Mouse (Mus musculus): ENCODE results near the gene Tmem51. TPM values are rescaled to one million over a fixed set of nuclear protein-coding genes. Genes with fewer than 3 reads are reported as not detected.
"Not testable (repeated sequence)": the region's sequence is repeated elsewhere in the genome, so short reads cannot be mapped to it uniquely, and the experiment has no call there.

Gene Tmem51
- polyA plus RNA-seq, 1 experiment from 2014 or later = 6.5 TPM

DNA sequence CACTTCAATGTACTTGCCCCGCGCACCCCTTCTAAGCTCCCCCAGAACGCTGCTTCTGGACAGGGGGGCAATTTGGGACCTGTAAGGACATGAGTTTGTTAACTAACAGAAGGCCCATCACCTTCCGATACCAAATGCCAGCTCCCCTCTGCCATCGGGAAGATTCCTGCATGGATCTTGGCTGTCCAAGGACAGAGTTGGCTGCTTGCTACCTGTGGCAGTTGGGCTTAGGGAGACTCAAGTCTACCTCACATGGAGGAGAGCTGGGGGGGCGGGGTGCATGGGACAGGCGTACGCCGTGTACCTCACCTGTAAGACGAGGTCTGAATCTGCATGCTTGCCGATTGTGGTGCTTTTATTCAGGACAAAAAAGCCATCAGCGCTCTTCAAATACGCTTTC is 72.9 kb downstream of the Tmem51 start:
- peaks cover 2% of the 10 kb centered on the region; the same call in 1 of the 2 replicates for H3K27me3 ChIP-seq (replicated peaks; ENCODE audit: control insufficient read depth, insufficient read depth, low read length)
- H3K27ac ChIP-seq (ENCODE audit: low read length) = no peak overlapping the region
- H3K9me3 ChIP-seq (ENCODE audit: control insufficient read depth, low read length) = no peaks in the 10 kb centered on the region
- no peak overlapping the region for H3K4me3 ChIP-seq (replicated peaks; ENCODE audit: low read length)
- no peak overlapping the region for H3K9ac ChIP-seq (replicated peaks; ENCODE audit: low read depth, low read length)
- no peak overlapping the region for H3K4me2 ChIP-seq (ENCODE audit: low read length)
- no peak for ATAC-seq
- no peaks in the 10 kb centered on the region for H3K36me3 ChIP-seq (ENCODE audit: control insufficient read depth, insufficient read depth)
- 87% methylated on average over 13 of the region's 13 CpGs for WGBS
- H3K4me1 ChIP-seq (replicated peaks; ENCODE audit: control insufficient read depth, insufficient read depth, low read length) = peaks cover 13% of the 10 kb centered on the region

DNA sequence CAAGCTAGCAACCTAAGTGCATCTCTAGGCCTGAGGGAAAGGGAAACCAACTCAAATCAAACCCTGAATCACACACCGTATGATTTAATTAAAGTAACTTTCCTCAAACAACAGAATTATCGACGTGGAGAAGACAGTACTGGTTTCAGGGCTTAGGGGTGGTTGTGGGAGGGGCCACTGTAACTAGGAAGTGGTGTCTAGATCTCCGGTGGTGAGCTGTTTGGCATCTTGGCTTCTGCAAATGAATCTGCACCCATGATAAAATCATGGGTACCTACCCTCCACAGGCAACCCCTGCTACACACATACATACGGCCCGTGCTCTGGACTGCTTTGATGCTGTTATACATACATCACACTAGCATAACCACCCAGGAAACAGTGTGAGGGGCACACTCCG is 73.7 kb downstream of the Tmem51 start:
- Histone ChIP-seq H3K4me1 (replicated peaks; ENCODE audit: control insufficient read depth, insufficient read depth, low read length) (peaks cover 11% of the 10 kb centered on the region), H3K9ac (replicated peaks; ENCODE audit: low read depth, low read length) (no peak overlapping the region), H3K4me3 (replicated peaks; ENCODE audit: low read length) (no peak overlapping the region), H3K36me3 (ENCODE audit: control insufficient read depth, insufficient read depth) (no peaks in the 10 kb centered on the region), H3K4me2 (ENCODE audit: low read length) (no peak overlapping the region), H3K27ac (ENCODE audit: low read length) (no peak overlapping the region), H3K9me3 (ENCODE audit: control insufficient read depth, low read length) (no peaks in the 10 kb centered on the region), H3K27me3 (replicated peaks; ENCODE audit: control insufficient read depth, insufficient read depth, low read length) (no peaks in the 10 kb centered on the region)
- ATAC-seq = no peak
- 77% methylated on average over 7 of the region's 7 CpGs for WGBS

DNA sequence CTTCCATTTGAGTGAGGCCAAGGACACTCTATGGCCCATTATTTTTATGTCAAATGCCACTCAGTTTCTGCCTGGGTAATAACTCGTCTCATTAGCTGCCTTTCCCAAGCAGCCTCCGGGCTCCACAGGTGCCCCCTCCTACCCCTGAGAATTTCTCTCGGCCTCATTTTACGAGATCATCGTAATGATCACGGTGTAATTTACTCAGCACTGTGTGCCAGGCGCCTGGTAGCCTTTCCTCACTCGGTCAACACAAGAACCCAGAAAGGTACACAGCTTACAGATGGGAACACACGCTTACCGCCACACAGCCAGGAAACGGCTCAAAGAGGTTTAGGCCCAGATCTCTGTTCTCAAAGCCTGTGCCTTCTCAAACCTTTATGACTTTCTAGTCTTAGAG is 75.9 kb downstream of the Tmem51 start:
- no peak for ATAC-seq
- H3K4me2 ChIP-seq (ENCODE audit: low read length) = no peak overlapping the region
- H3K9ac ChIP-seq (replicated peaks; ENCODE audit: low read depth, low read length) = no peak overlapping the region
- no peak overlapping the region for H3K4me3 ChIP-seq (replicated peaks; ENCODE audit: low read length)
- WGBS = 66% methylated on average over 11 of the region's 11 CpGs
- H3K9me3 ChIP-seq (ENCODE audit: control insufficient read depth, low read length) = no peaks in the 10 kb centered on the region
- no peak overlapping the region for H3K27ac ChIP-seq (ENCODE audit: low read length)
- H3K4me1 ChIP-seq (replicated peaks; ENCODE audit: control insufficient read depth, insufficient read depth, low read length) = peaks cover 6% of the 10 kb centered on the region
- H3K27me3 ChIP-seq (replicated peaks; ENCODE audit: control insufficient read depth, insufficient read depth, low read length) = no peaks in the 10 kb centered on the region
- no peaks in the 10 kb centered on the region for H3K36me3 ChIP-seq (ENCODE audit: control insufficient read depth, insufficient read depth)

DNA sequence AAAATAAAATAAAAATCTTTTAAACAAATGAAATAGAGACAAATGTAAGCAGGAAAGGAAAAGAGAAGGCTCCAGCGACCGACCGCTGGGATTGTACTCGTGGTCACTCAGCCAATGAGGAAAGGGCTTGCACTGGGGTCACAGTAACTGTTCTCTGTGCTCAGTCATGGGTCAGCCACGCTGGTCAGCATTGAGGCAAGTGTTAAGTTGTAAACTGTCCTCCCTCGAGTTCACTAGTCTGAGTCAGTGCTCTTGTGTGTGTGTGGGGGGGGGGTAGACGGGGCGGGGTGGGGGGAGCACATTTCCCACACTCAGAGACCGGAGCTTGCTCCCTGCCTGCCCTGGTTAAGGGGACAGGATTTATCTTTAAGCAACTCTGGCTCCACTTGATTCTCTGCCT is 83.5 kb downstream of the Tmem51 start:
- Histone ChIP-seq H3K27ac (ENCODE audit: low read length) (no peak overlapping the region), H3K27me3 (replicated peaks; ENCODE audit: control insufficient read depth, insufficient read depth, low read length) (no peaks in the 10 kb centered on the region), H3K36me3 (ENCODE audit: control insufficient read depth, insufficient read depth) (no peaks in the 10 kb centered on the region), H3K4me2 (ENCODE audit: low read length) (no peak overlapping the region), H3K9ac (replicated peaks; ENCODE audit: low read depth, low read length) (no peak overlapping the region), H3K4me3 (replicated peaks; ENCODE audit: low read length) (no peak overlapping the region), H3K9me3 (ENCODE audit: control insufficient read depth, low read length) (no peaks in the 10 kb centered on the region), H3K4me1 (replicated peaks; ENCODE audit: control insufficient read depth, insufficient read depth, low read length) (peaks cover 11% of the 10 kb centered on the region)
- WGBS = 61% methylated on average over 8 of the region's 9 CpGs
- ATAC-seq = no peak

DNA sequence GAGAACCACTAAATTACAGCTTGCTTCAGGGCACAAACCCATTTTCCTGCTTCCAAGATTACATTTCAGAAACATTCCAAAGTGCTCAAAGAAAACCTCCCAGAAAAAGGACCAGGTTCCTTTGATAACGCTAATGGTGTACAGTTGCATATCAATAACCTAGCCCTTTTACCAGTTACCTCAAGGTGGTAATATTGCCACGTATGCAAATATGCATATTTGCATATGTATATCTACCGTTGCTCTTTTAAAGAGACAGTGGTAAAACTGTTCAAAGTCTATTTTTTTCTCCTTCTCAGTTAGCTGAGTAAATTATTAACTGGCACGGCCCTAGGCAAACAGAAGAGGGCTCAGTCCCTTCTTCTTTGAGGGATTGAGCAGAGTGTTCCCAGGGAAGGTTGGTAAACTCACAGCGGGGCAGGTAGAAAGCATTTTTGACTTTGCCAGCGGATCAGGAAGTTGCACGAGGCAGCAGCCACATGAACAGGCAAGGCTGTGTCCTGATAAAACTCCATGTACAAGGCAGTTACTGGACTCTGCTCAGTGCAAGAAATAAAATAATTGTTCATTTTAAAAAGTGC is 84.5 kb downstream of the Tmem51 start:
- no peaks in the 10 kb centered on the region for H3K36me3 ChIP-seq (ENCODE audit: control insufficient read depth, insufficient read depth)
- 50% methylated on average over 7 of the region's 7 CpGs for WGBS
- ATAC-seq = no peak

DNA sequence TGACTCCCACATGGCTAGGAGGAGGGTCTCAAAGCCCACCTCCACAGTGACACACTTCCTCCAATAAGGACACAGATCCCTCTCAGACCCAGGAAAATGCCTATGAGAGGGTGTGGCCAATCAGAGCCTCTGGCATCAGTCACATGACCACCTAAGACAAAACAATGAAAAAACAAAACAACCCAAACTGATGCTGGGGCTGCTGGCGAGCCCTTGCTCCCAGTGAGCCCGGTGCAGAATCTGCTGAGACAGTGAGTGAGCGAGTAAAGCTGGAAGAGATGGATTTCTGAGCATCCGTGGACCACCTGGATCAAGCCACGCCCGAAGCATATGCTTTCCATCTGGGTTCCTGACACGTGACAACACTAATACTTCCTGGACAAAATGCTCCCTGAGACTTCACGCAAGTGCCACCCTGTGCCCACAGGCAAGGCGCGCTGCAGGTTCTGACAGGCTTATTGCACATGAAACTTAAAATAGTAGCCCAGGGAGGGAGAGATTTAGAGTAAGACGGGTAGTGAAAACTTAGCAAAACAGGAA is 85.8 kb downstream of the Tmem51 start:
- ATAC-seq = peak; percentile 83
- H3K27ac ChIP-seq (ENCODE audit: low read length) = no peak overlapping the region

More for the DNA sequence above, 84.5 kb downstream of the Tmem51 start:
- Histone ChIP-seq H3K4me1 (replicated peaks; ENCODE audit: control insufficient read depth, insufficient read depth, low read length) (peaks cover 9% of the 10 kb centered on the region), H3K4me3 (replicated peaks; ENCODE audit: low read length) (no peak overlapping the region), H3K9ac (replicated peaks; ENCODE audit: low read depth, low read length) (no peak overlapping the region), H3K9me3 (ENCODE audit: control insufficient read depth, low read length) (no peaks in the 10 kb centered on the region), H3K27me3 (replicated peaks; ENCODE audit: control insufficient read depth, insufficient read depth, low read length) (no peaks in the 10 kb centered on the region), H3K4me2 (ENCODE audit: low read length) (no peak overlapping the region), H3K27ac (ENCODE audit: low read length) (no peak overlapping the region)

DNA sequence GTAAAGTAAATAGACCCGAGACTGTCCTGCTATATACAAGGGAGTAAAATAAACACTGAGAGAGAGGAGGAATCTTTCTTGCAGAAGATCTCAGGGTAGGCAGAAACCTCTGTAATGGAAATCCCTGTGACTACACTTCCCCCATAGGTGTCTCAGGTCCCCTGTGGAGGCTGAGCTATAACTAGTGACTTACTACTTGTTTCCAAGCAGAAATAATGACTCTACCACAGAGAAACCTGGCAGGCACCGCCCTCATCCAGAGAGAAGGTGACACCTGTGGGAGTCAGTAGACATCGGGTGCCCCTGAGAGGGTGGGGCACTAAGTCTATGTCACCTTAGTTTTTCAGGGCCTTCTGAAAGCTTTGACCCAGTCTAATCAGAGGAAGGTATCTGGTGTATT is 87.2 kb downstream of the Tmem51 start:
- H3K27me3 ChIP-seq (replicated peaks; ENCODE audit: control insufficient read depth, insufficient read depth, low read length) = no peaks in the 10 kb centered on the region
- H3K4me2 ChIP-seq (ENCODE audit: low read length) = no peak overlapping the region
- H3K9me3 ChIP-seq (ENCODE audit: control insufficient read depth, low read length) = no peaks in the 10 kb centered on the region
- H3K4me1 ChIP-seq (replicated peaks; ENCODE audit: control insufficient read depth, insufficient read depth, low read length) = peaks cover 9% of the 10 kb centered on the region
- WGBS = 85% methylated on average over 3 of the region's 3 CpGs
- ATAC-seq = no peak
- H3K4me3 ChIP-seq (replicated peaks; ENCODE audit: low read length) = no peak overlapping the region
- H3K27ac ChIP-seq (ENCODE audit: low read length) = no peak overlapping the region
- H3K9ac ChIP-seq (replicated peaks; ENCODE audit: low read depth, low read length) = no peak overlapping the region
- H3K36me3 ChIP-seq (ENCODE audit: control insufficient read depth, insufficient read depth) = no peaks in the 10 kb centered on the region

More for the DNA sequence above, 85.8 kb downstream of the Tmem51 start:
- H3K4me1 ChIP-seq (replicated peaks; ENCODE audit: control insufficient read depth, insufficient read depth, low read length) = peaks cover 9% of the 10 kb centered on the region
- H3K27me3 ChIP-seq (replicated peaks; ENCODE audit: control insufficient read depth, insufficient read depth, low read length) = no peaks in the 10 kb centered on the region
- 17% methylated on average over 11 of the region's 11 CpGs for WGBS
- peak overlapping the region; percentile 22; the same call in 1 of the 2 replicates for H3K9ac ChIP-seq (replicated peaks; ENCODE audit: low read depth, low read length)
- no peaks in the 10 kb centered on the region for H3K36me3 ChIP-seq (ENCODE audit: control insufficient read depth, insufficient read depth)
- H3K4me2 ChIP-seq (ENCODE audit: low read length) = peak overlapping the region; percentile 45
- no peaks in the 10 kb centered on the region for H3K9me3 ChIP-seq (ENCODE audit: control insufficient read depth, low read length)
- H3K4me3 ChIP-seq (replicated peaks; ENCODE audit: low read length) = peak overlapping the region; percentile 36

DNA sequence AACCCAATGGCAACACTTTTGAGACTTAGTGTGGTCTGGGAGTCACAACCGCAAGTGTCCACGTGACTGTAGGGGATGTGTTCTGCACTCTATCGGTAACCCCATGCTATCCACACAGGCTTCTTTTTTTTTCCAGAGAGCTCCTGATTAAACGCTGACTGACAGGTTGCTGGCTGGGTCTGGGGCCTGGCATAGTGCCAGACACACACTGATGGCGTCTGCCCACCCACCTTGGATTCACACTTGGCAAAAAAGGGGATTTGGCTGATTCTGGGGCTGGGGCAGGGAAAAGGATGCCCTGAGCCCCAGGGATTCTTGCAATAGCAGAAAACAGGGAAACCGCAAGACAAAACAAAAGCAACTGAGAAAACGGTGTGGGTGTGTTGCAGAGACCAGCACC is 88.0 kb downstream of the Tmem51 start:
- WGBS = 31% methylated on average over 7 of the region's 7 CpGs
- H3K9me3 ChIP-seq (ENCODE audit: control insufficient read depth, low read length) = no peaks in the 10 kb centered on the region
- no peak overlapping the region for H3K4me3 ChIP-seq (replicated peaks; ENCODE audit: low read length)
- H3K27me3 ChIP-seq (replicated peaks; ENCODE audit: control insufficient read depth, insufficient read depth, low read length) = no peaks in the 10 kb centered on the region
- no peak overlapping the region for H3K4me2 ChIP-seq (ENCODE audit: low read length)
- no peak overlapping the region for H3K27ac ChIP-seq (ENCODE audit: low read length)
- no peak for ATAC-seq
- H3K36me3 ChIP-seq (ENCODE audit: control insufficient read depth, insufficient read depth) = no peaks in the 10 kb centered on the region
- H3K9ac ChIP-seq (replicated peaks; ENCODE audit: low read depth, low read length) = no peak overlapping the region
- peaks cover 9% of the 10 kb centered on the region for H3K4me1 ChIP-seq (replicated peaks; ENCODE audit: control insufficient read depth, insufficient read depth, low read length)

DNA sequence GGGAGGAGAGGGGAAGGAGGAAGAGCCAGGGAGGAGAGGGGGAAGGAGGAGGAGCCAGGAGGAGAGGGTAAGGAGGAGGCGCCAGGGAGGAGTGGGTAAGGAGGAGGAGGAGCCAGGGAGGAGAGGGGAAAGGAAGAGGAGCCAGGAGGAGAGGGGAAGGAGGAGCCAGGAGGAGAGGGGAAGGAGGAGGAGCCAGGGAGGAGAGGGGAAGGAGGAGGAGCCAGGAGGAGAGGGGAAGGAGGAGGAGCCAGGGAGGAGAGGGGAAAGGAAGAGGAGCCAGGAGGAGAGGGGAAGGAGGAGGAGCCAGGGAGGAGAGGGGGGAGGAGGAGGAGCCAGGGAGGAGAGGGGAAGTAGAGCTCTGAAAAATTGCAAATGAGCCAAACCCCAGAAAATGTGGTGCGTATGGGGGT is 90.0 kb downstream of the Tmem51 start:
- not testable (repeated sequence) for H3K4me3 ChIP-seq (replicated peaks; ENCODE audit: low read length); ATAC-seq; H3K36me3 ChIP-seq (ENCODE audit: control insufficient read depth, insufficient read depth); H3K27me3 ChIP-seq (replicated peaks; ENCODE audit: control insufficient read depth, insufficient read depth, low read length); H3K4me1 ChIP-seq (replicated peaks; ENCODE audit: control insufficient read depth, insufficient read depth, low read length); H3K4me2 ChIP-seq (ENCODE audit: low read length); H3K27ac ChIP-seq (ENCODE audit: low read length); H3K9ac ChIP-seq (replicated peaks; ENCODE audit: low read depth, low read length); H3K9me3 ChIP-seq (ENCODE audit: control insufficient read depth, low read length)
- WGBS = 45% methylated on average over 2 of the region's 2 CpGs

All from forebrain, embryonic 16.5 days (tissue).